Mouse (Mus musculus) kidney, embryonic 15.5 days (tissue): ENCODE data around the gene Vmn2r60. TPM values are rescaled to one million over a fixed set of nuclear protein-coding genes. Genes with fewer than 3 reads are reported as not detected.
"Not testable (repeated sequence)": the region's sequence is repeated elsewhere in the genome, so short reads cannot be mapped to it uniquely, and the experiment has no call there.

ENCODE experiments used
- ATAC-seq: fragments of 200-750 bp; cut with Nextera tagmentation; replicated peaks from 2 replicates; pipeline ENCODE4 v1.8.0; 2017; ENCODE audit warnings: moderate TSS enrichment; ENCODE audit not compliant: low FRiP score
- H3K27ac ChIP-seq: fragments of 300-500 bp; sonication (generic); 2 replicates; pipeline ENCODE4 v1.5.1; 2015; ENCODE audit warnings: mild to moderate bottlenecking, inconsistent platforms
- H3K27me3 ChIP-seq: fragments of 300-500 bp; sonication (generic); 2 replicates; pipeline ENCODE4 v1.6.1; 2015; ENCODE audit warnings: inconsistent platforms
- H3K36me3 ChIP-seq: fragments of 300-500 bp; sonication (generic); 2 replicates; pipeline ENCODE4 v1.6.1; 2015; ENCODE audit warnings: inconsistent platforms
- H3K4me1 ChIP-seq: fragments of 300-500 bp; sonication (generic); 2 replicates; pipeline ENCODE4 v1.6.1; 2015; ENCODE audit warnings: inconsistent platforms
- H3K4me2 ChIP-seq: fragments of 300-500 bp; sonication (generic); 2 replicates; pipeline ENCODE4 v1.6.1; 2015; ENCODE audit warnings: moderate library complexity, mild to moderate bottlenecking, inconsistent platforms
- H3K4me3 ChIP-seq: fragments of 300-500 bp; sonication (generic); replicated peaks from 2 replicates; pipeline ENCODE4 v1.5.1; 2015; ENCODE audit warnings: mild to moderate bottlenecking, inconsistent platforms
- H3K9ac ChIP-seq: fragments of 300-500 bp; sonication (generic); 2 replicates; pipeline ENCODE4 v1.6.1; 2015; ENCODE audit warnings: mild to moderate bottlenecking, inconsistent platforms
- H3K9me3 ChIP-seq: fragments of 300-500 bp; sonication (generic); replicated peaks from 2 replicates; pipeline ENCODE4 v1.6.1; 2016; ENCODE audit warnings: inconsistent platforms
- WGBS: fragments of 180-500 bp; shearing (Covaris S2); methylation state at CpG from one replicate; pipeline ENCODE4 v1.1.7; 2015; ENCODE audit warnings: mixed read lengths; 5-methylcytosine and 5-hydroxymethylcytosine counted together
- polyA plus RNA-seq: library from polyadenylated mRNA; unstranded; fragments of >200 nt; fragmentation: Nextera tagmentation; extraction: Ambion mirVana; gene quantifications from 2 replicates; pipeline ENCODE4 v1.2.1, GENCODE M21; 2015

Gene Vmn2r60
- polyA plus RNA-seq = not detected in 2 replicates

- H3K4me1 ChIP-seq = no peaks in the 10 kb centered on the region
- H3K9me3 ChIP-seq = peaks cover 2% of the 10 kb centered on the region; the same call in 1 of the 2 replicates
- no peak within 1 kb of the TSS for H3K9ac ChIP-seq
- H3K36me3 ChIP-seq = no peaks in the 10 kb centered on the region
- no peak within 1 kb of the TSS for H3K4me2 ChIP-seq
- no peak within 1 kb of the TSS for H3K27ac ChIP-seq
- no peak for ATAC-seq
- WGBS = 73% methylated on average over 2 of the region's 2 CpGs
- H3K4me3 ChIP-seq = no peak within 1 kb of the TSS
- H3K27me3 ChIP-seq = no peaks in the 10 kb centered on the region
Observed at GRCm38 (mm10) chr7:42107470-42107869, at the start of gene Vmn2r60. Vmn2r60 (plus strand) TSS chr7:42107770.

DNA sequence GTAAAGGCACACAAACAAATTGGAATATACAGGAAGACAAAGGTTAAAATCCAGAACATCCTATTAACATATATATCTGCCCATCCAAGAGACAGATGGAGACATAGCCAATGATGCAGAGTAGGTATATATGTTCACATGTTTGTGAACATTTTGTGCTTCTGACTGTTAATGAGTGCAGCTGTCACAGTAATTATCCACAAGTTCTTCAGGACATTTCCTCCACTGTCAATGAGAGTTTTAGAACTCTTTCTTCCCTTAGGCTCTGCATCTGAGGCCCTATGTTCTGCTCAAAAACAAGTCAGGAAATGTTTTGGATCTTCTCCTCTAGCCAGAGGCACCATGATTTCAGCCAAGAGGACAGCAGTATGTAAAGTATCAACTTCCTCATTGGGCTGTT lies 48.6 kb upstream of the Vmn2r60 start, which contains the start of gene Vmn2r59:
TSS of gene Vmn2r59 (minus strand) at position 101 of the 400 bp plus-strand sequence.
- Histone ChIP-seq H3K9me3 (peaks cover 4% of the 10 kb centered on the region; the same call in 1 of the 2 replicates), H3K4me3 (no peak within 1 kb of the TSS), H3K27ac (no peak within 1 kb of the TSS), H3K36me3 (no peaks in the 10 kb centered on the region), H3K9ac (no peak within 1 kb of the TSS), H3K4me2 (no peak within 1 kb of the TSS), H3K4me1 (no peaks in the 10 kb centered on the region), H3K27me3 (no peaks in the 10 kb centered on the region)
- no peak for ATAC-seq

GRCm38 (mm10) chr7:42107061-42107460 lies 509 bp upstream of the Vmn2r60 start:
- not testable (repeated sequence) for H3K4me1 ChIP-seq, H3K4me3 ChIP-seq, H3K27me3 ChIP-seq, H3K9me3 ChIP-seq, H3K27ac ChIP-seq, H3K4me2 ChIP-seq, H3K36me3 ChIP-seq, ATAC-seq, H3K9ac ChIP-seq
- WGBS = 78% methylated on average over 14 of the region's 14 CpGs

Other genes with a start within 250 kb of the Vmn2r60 start
- not detected in 2 replicates for gene Vmn2r58, start 235.1 kb upstream of the Vmn2r60 start, polyA plus RNA-seq
- gene Vmn2r59, start 48.7 kb upstream of the Vmn2r60 start, polyA plus RNA-seq = not detected in 2 replicates
- gene Vmn2r61, start 152.3 kb downstream of the Vmn2r60 start, polyA plus RNA-seq = not detected in 2 replicates